Comparison of ENCODE assay signal across 9 mouse cellular contexts in genomic region chr7:83564635-83565291, GRCm38 (mm10). TPM values are rescaled to one million over a fixed set of nuclear protein-coding genes. Genes with fewer than 3 reads are reported as not detected.
DNase-seq lines count a peak whose midpoint lies in the region; ATAC-seq and TF ChIP-seq lines count a peak whose summit lies in the region.
"Had no signal": no experiment of that assay in that cellular context is flagged by ENCODE, and none has a peak within 500 bp of the region (broad histone marks: within the 10 kb centered on the region; RNA-seq: fewer than 3 reads in every experiment).

No protein-coding gene starts in this region.

- H3K36me3 ChIP-seq in heart, embryonic 10.5 days, result no peaks in the 10 kb centered on the region
- no peaks in the 10 kb centered on the region for H3K36me3 ChIP-seq in macrophage (ENCODE audit: inconsistent target)
- H3K36me3 ChIP-seq in forebrain, postnatal 0 days (ENCODE audit: insufficient read depth), result no peaks in the 10 kb centered on the region
- H3K36me3 ChIP-seq: embryonic facial prominence, embryonic 15.5 days had no signal

- peak overlapping the region; percentile 61 for H3K27ac ChIP-seq in gastrocnemius, adult 2 months
- 0 out of 2 replicates have a peak overlapping the region, but pooled peaks have one; percentile 19 for H3K27ac ChIP-seq in heart, embryonic 10.5 days
- peak overlapping the region; percentile 70; the same call in 1 of the 2 replicates for H3K27ac ChIP-seq in macrophage
- H3K27ac ChIP-seq in forebrain, postnatal 0 days (ENCODE audit: low read depth, low read length), result no peak overlapping the region
- H3K27ac ChIP-seq: embryonic facial prominence, embryonic 15.5 days had no signal

- intact Hi-C loops in gastrocnemius, adult 2 months (cut with DNase I), result loop anchor here (10.0 kb wide), 2 partner anchors 210 to 240 kb away; no protein-coding TSS in a partner anchor

- H3K79me2 ChIP-seq in macrophage (ENCODE audit: inconsistent target), result no peaks in the 10 kb centered on the region

- no peaks in the 10 kb centered on the region for H3K27me3 ChIP-seq in heart, embryonic 10.5 days (ENCODE audit: insufficient read depth, poor library complexity, severe bottlenecking)
- no peaks in the 10 kb centered on the region for H3K27me3 ChIP-seq in forebrain, postnatal 0 days (ENCODE audit: insufficient read depth, low read length)
- H3K27me3 ChIP-seq: embryonic facial prominence, embryonic 15.5 days had no signal

- H3K4me3 ChIP-seq in gastrocnemius, adult 2 months, result no peak overlapping the region
- no peak overlapping the region for H3K4me3 ChIP-seq in heart, embryonic 10.5 days
- H3K4me3 ChIP-seq in macrophage (ENCODE audit: inconsistent target), result no peak overlapping the region
- H3K4me3 ChIP-seq in forebrain, postnatal 0 days (ENCODE audit: low read depth, low read length), result no peak overlapping the region
- H3K4me3 ChIP-seq: embryonic facial prominence, embryonic 15.5 days had no signal

- TF ChIP-seq CTCF in gastrocnemius, adult 2 months (IDR thresholded peaks at IDR 0.05), result no peak
- no peak for TF ChIP-seq CTCF in forebrain, postnatal 0 days (IDR thresholded peaks at IDR 0.05; ENCODE audit: low read depth)

- H3K4me2 ChIP-seq in forebrain, postnatal 0 days (ENCODE audit: low read depth), result no peak overlapping the region
- H3K4me2 ChIP-seq: embryonic facial prominence, embryonic 15.5 days had no signal

- no peak overlapping the region for H3K9ac ChIP-seq in forebrain, postnatal 0 days
- H3K9ac ChIP-seq: embryonic facial prominence, embryonic 15.5 days had no signal

- H3K9me3 ChIP-seq in heart, embryonic 10.5 days, result no peaks in the 10 kb centered on the region
- no peaks in the 10 kb centered on the region for H3K9me3 ChIP-seq in forebrain, postnatal 0 days (ENCODE audit: low read length)
- H3K9me3 ChIP-seq: embryonic facial prominence, embryonic 15.5 days had no signal

- 64% methylated on average over 12 of the region's 12 CpGs for WGBS in heart, embryonic 10.5 days
- WGBS in macrophage (ENCODE audit: missing documents), result 45% methylated on average over 11 of the region's 12 CpGs
- 77% methylated on average over 12 of the region's 12 CpGs for WGBS in forebrain, postnatal 0 days

- no peaks in the 10 kb centered on the region for H3K4me1 ChIP-seq in heart, embryonic 10.5 days
- H3K4me1 ChIP-seq in forebrain, postnatal 0 days (ENCODE audit: insufficient read depth), result no peaks in the 10 kb centered on the region

- ATAC-seq in forebrain, postnatal 0 days, result no peak

- peak; percentile 57 for DNase-seq in gastrocnemius, adult 2 months
- DNase-seq in gastrocnemius, postnatal 4 days (ENCODE audit: low spot score in 2 of 2), result no peak
- DNase-seq in CD4-positive helper T cell, adult 2 months (ENCODE audit: low read depth, low spot score), result peak; percentile 74
- no peak for DNase-seq in heart, embryonic 10.5 days (ENCODE audit: low spot score)
- no peak for DNase-seq in forebrain, postnatal 0 days
- no peak for DNase-seq in layer of hippocampus, adult 9-10 months (ENCODE audit: low spot score)
- no peak for DNase-seq in cerebellum, postnatal 25 days

RNA-seq across cellular contexts. Expression of gene Tmc3, which starts 20.0 kb away (rescaled TPM):
- total RNA-seq in gastrocnemius, adult 2 months (2021), result not detected
- total RNA-seq in gastrocnemius, postnatal 4 days (2021), result 1 to 10 TPM; 1.2 to 2.0 TPM
- polyA plus RNA-seq in heart, embryonic 10.5 days (2016; fragmentation: Nextera tagmentation; extraction: Ambion mirVana), result 0.21 and 0.35 TPM in 2 replicates
- 1 to 10 TPM in 2 of 26 experiments, under 1 TPM in 18, not detected in 6; 0.13 to 2.8 (median 0.36) TPM for total RNA-seq in macrophage (2018; cell fraction: chromatin; rRNA removed)
- total RNA-seq in macrophage (2018; cell fraction: cytosol; rRNA removed), result under 1 TPM in 17 of 26 experiments, not detected in 9; under 0.01 to 0.22 (median 0.04) TPM
- 1 to 10 TPM in 1 of 26 experiments, under 1 TPM in 19, not detected in 6; 0.10 to 1.2 (median 0.37) TPM for total RNA-seq in macrophage (2018; cell fraction: nucleus; rRNA removed)
- polyA plus RNA-seq in macrophage (2018), result not detected in 3 replicates
- 0.24 and 0.46 TPM in 2 replicates for total RNA-seq in forebrain, postnatal 0 days (2014; rRNA removed)
- polyA plus RNA-seq in forebrain, postnatal 0 days (2015; fragmentation: Nextera tagmentation; extraction: Ambion mirVana), result 0.08 TPM in 1 of 2 replicates, not detected in the other

Comparison
In these comparisons a context has a peak if more than half of its experiments do, and no peak if none do; other contexts are left out.
1. DNase-seq: peak in gastrocnemius, adult 2 months (single experiment) and CD4-positive helper T cell, adult 2 months (single experiment); none in gastrocnemius, postnatal 4 days (0 of 2), heart, embryonic 10.5 days (single experiment), forebrain, postnatal 0 days (single experiment), layer of hippocampus, adult 9-10 months (single experiment) and cerebellum, postnatal 25 days (0 of 2).